Mouse (Mus musculus): ENCODE data around the gene Mapk10. TPM values are rescaled to one million over a fixed set of nuclear protein-coding genes. Genes with fewer than 3 reads are reported as not detected.

The Mapk10 gene
- polyA plus RNA-seq, 1 experiment = 0.07 TPM

DNA sequence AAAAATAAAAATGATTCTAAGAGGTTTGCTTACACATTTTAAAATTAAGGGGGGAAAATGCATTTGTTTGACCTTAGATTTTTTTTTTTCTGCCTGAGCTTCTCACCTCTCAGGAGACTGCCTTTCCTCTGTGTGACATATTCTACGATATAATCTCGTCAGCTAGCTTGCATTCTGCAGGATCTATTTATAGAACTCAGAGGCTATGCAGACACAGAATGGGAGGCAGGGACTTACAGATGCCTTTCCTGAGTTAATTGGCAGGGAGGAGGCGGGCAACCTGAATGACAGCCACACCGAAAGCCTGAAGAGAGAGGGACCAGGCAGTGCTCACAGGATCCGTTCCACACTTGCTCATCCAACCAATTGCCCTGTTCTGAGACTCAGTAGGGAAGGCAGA lies 34.1 kb downstream of the Mapk10 start:
- no peaks in the 10 kb centered on the region for H3K27me3 ChIP-seq (ENCODE audit: control insufficient read depth, insufficient read depth, insufficient read length)
- H3K4me3 ChIP-seq (ENCODE audit: insufficient read depth, poor library complexity, severe bottlenecking) = no peak overlapping the region
- no peaks in the 10 kb centered on the region for H3K79me3 ChIP-seq (ENCODE audit: low read depth)
- TF ChIP-seq MYOD1 (IDR thresholded peaks at IDR 0.05; ENCODE audit: control insufficient read depth, insufficient read length, low read depth) (no peak), MYOG (IDR thresholded peaks at IDR 0.05; ENCODE audit: control insufficient read depth, extremely low read depth, insufficient read length) (no peak), MAX (IDR thresholded peaks at IDR 0.05) (no peak), USF1 (IDR thresholded peaks at IDR 0.05; ENCODE audit: low read depth) (no peak), CTCF (IDR thresholded peaks at IDR 0.05; ENCODE audit: control insufficient read depth, insufficient read depth, insufficient read length) (no peak)
- no peaks in the 10 kb centered on the region for H3K79me2 ChIP-seq (ENCODE audit: control insufficient read depth, insufficient read depth)
- H3K36me3 ChIP-seq (ENCODE audit: control insufficient read depth, insufficient read depth) = no peaks in the 10 kb centered on the region
- no peak overlapping the region for H3ac ChIP-seq (ENCODE audit: control insufficient read depth, insufficient read length, low read depth)

DNA sequence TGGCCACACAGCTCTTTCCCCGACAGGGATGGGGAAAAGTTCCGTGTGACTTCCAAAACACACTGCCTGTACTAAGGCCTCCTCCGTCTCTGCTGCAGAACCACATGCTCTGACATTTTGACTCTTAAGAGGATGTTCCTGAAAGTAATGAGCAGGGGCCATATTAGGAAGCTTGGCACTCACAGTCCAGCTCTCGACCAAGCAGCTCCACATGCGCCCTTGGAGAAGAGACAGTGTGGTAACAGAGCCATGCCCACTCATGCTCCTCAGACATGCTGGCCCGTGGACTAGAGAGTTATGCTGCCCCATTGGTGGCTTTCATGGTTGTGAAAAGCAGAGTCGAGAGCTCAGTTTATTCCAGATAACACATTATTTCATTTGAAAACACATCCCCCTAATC lies 35.1 kb downstream of the Mapk10 start:
- no peak overlapping the region for H3ac ChIP-seq (ENCODE audit: control insufficient read depth, insufficient read length, low read depth)
- no peaks in the 10 kb centered on the region for H3K36me3 ChIP-seq (ENCODE audit: control insufficient read depth, insufficient read depth)
- H3K79me3 ChIP-seq (ENCODE audit: low read depth) = no peaks in the 10 kb centered on the region
- TF ChIP-seq CEBPB (IDR thresholded peaks at IDR 0.05; ENCODE audit: low read depth) = no peak
- no peak for TF ChIP-seq MAX (IDR thresholded peaks at IDR 0.05)
- no peak for TF ChIP-seq MYOG (IDR thresholded peaks at IDR 0.05; ENCODE audit: control insufficient read depth, extremely low read depth, insufficient read length)
- TF ChIP-seq CTCF (IDR thresholded peaks at IDR 0.05; ENCODE audit: control insufficient read depth, insufficient read depth, insufficient read length) = no peak
- TF ChIP-seq USF1 (IDR thresholded peaks at IDR 0.05; ENCODE audit: low read depth) = no peak
- TF ChIP-seq MYOD1 (IDR thresholded peaks at IDR 0.05; ENCODE audit: control insufficient read depth, insufficient read length, low read depth) = no peak
- TF ChIP-seq FOSL1 (IDR thresholded peaks at IDR 0.05; ENCODE audit: insufficient read depth, low read length, poor library complexity, severe bottlenecking) = no peak
- no peak overlapping the region for H3K4me3 ChIP-seq (ENCODE audit: insufficient read depth, poor library complexity, severe bottlenecking)
- H3K79me2 ChIP-seq (ENCODE audit: control insufficient read depth, insufficient read depth) = no peaks in the 10 kb centered on the region
- H3K27me3 ChIP-seq (ENCODE audit: control insufficient read depth, insufficient read depth, insufficient read length) = no peaks in the 10 kb centered on the region

DNA sequence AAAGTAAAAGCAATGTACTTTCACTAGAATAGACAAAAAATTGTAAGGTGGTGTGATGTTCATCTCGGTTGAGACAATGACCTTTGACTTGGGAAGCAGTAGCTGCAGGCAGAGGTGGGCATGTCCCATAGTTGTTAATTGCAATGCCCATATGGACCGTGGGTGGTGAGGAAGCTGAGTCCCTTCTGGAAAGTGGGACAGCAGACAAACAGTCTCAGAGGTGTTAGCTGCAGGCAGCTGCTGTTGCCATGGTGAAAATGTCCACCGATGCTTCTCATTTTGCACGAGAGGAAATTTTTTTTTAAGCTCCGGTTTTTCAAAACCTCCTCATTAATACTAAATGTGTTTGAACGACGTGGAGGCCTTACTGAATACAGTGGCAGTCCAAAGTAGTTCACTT lies 36.5 kb downstream of the Mapk10 start:
- H3K27me3 ChIP-seq (ENCODE audit: control insufficient read depth, insufficient read depth, insufficient read length) = no peaks in the 10 kb centered on the region
- no peak for TF ChIP-seq MYOD1 (IDR thresholded peaks at IDR 0.05; ENCODE audit: control insufficient read depth, insufficient read length, low read depth)
- no peak for TF ChIP-seq CTCF (IDR thresholded peaks at IDR 0.05; ENCODE audit: control insufficient read depth, insufficient read depth, insufficient read length)
- no peak for TF ChIP-seq CEBPB (IDR thresholded peaks at IDR 0.05; ENCODE audit: low read depth)
- no peak for TF ChIP-seq USF1 (IDR thresholded peaks at IDR 0.05; ENCODE audit: low read depth)
- no peak for TF ChIP-seq MYOG (IDR thresholded peaks at IDR 0.05; ENCODE audit: control insufficient read depth, extremely low read depth, insufficient read length)
- no peak for TF ChIP-seq FOSL1 (IDR thresholded peaks at IDR 0.05; ENCODE audit: insufficient read depth, low read length, poor library complexity, severe bottlenecking)
- no peak for TF ChIP-seq MAX (IDR thresholded peaks at IDR 0.05)
- H3K79me3 ChIP-seq (ENCODE audit: low read depth) = no peaks in the 10 kb centered on the region
- no peak overlapping the region for H3K4me3 ChIP-seq (ENCODE audit: insufficient read depth, poor library complexity, severe bottlenecking)
- H3K79me2 ChIP-seq (ENCODE audit: control insufficient read depth, insufficient read depth) = no peaks in the 10 kb centered on the region
- H3ac ChIP-seq (ENCODE audit: control insufficient read depth, insufficient read length, low read depth) = no peak overlapping the region
- H3K36me3 ChIP-seq (ENCODE audit: control insufficient read depth, insufficient read depth) = no peaks in the 10 kb centered on the region

DNA sequence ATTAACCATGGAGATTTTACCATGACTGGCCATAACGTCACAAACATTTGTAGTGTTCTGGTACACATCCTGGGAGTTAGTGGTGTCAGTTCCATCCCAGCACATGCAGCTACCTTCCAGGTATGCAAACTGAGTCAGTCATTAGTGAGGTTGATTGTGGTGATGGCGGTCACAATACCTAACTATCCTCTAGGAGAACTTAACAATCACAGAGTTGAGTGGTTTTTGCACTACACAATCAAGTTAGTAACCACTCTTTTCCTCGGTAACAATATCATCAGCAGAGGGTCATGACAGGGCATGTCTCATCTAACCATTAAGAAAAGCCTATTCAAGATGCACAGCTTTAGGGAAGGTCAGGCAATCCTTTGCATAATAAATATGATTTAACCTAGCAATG lies 39.9 kb downstream of the Mapk10 start:
- no peak for TF ChIP-seq MAX (IDR thresholded peaks at IDR 0.05)
- no peak for TF ChIP-seq MYOG (IDR thresholded peaks at IDR 0.05; ENCODE audit: control insufficient read depth, extremely low read depth, insufficient read length)
- no peak for TF ChIP-seq USF1 (IDR thresholded peaks at IDR 0.05; ENCODE audit: low read depth)
- Histone ChIP-seq H3K79me2 (ENCODE audit: control insufficient read depth, insufficient read depth) (no peaks in the 10 kb centered on the region), H3K27me3 (ENCODE audit: control insufficient read depth, insufficient read depth, insufficient read length) (no peaks in the 10 kb centered on the region), H3K79me3 (ENCODE audit: low read depth) (no peaks in the 10 kb centered on the region), H3K4me3 (ENCODE audit: insufficient read depth, poor library complexity, severe bottlenecking) (no peak overlapping the region), H3K36me3 (ENCODE audit: control insufficient read depth, insufficient read depth) (no peaks in the 10 kb centered on the region), H3ac (ENCODE audit: control insufficient read depth, insufficient read length, low read depth) (no peak overlapping the region)

DNA sequence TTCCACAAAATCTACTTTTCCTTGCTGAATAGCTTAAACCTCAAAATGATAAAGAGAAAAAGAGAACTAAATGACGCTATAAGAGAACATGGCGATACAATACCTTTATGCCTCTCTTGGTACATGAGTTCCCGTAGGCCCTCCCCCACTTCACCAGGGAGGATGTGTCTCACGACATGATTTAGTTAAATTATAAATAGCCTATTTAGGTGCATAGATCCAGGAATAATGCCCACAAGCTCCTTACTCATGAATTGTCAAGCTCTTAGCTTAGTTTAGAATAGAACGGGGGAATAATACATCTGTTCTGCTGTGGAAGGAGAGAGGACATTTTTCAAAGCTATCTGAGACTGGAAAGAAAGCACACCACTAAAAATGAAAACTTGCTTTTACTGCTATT lies 43.8 kb downstream of the Mapk10 start:
- Histone ChIP-seq H3K27me3 (ENCODE audit: control insufficient read depth, insufficient read depth, insufficient read length) (no peaks in the 10 kb centered on the region), H3K79me3 (ENCODE audit: low read depth) (no peaks in the 10 kb centered on the region), H3K79me2 (ENCODE audit: control insufficient read depth, insufficient read depth) (no peaks in the 10 kb centered on the region), H3K4me3 (ENCODE audit: insufficient read depth, poor library complexity, severe bottlenecking) (no peak overlapping the region), H3K36me3 (ENCODE audit: control insufficient read depth, insufficient read depth) (no peaks in the 10 kb centered on the region), H3ac (ENCODE audit: control insufficient read depth, insufficient read length, low read depth) (no peak overlapping the region)
- TF ChIP-seq CEBPB (IDR thresholded peaks at IDR 0.05; ENCODE audit: low read depth) (no peak), USF1 (IDR thresholded peaks at IDR 0.05; ENCODE audit: low read depth) (no peak), MYOD1 (IDR thresholded peaks at IDR 0.05; ENCODE audit: control insufficient read depth, insufficient read length, low read depth) (no peak), CTCF (IDR thresholded peaks at IDR 0.05; ENCODE audit: control insufficient read depth, insufficient read depth, insufficient read length) (no peak)

DNA sequence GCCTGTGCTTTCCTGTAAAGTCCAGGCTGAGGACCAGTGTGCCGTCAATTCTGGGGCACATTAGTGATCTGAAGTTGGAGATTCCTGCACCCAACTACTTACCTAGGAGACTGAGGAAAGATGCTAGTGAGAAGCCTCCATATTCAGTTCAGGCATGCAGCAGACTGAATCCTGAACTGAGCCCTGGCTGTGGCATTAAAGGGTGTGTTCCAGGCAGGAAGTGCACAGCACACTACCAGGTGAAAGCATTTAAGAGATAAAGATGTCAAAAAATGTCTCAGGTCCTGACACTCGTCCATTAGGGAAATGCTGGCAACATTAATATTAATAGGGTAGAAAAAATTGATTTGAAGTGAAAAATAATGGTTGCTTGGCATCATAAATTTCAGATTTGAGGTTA lies 44.4 kb downstream of the Mapk10 start:
- no peaks in the 10 kb centered on the region for H3K79me3 ChIP-seq (ENCODE audit: low read depth)
- H3K79me2 ChIP-seq (ENCODE audit: control insufficient read depth, insufficient read depth) = no peaks in the 10 kb centered on the region
- no peak for TF ChIP-seq MYOD1 (IDR thresholded peaks at IDR 0.05; ENCODE audit: control insufficient read depth, insufficient read length, low read depth)
- no peak for TF ChIP-seq CTCF (IDR thresholded peaks at IDR 0.05; ENCODE audit: control insufficient read depth, insufficient read depth, insufficient read length)
- TF ChIP-seq CEBPB (IDR thresholded peaks at IDR 0.05; ENCODE audit: low read depth) = no peak
- no peak for TF ChIP-seq USF1 (IDR thresholded peaks at IDR 0.05; ENCODE audit: low read depth)
- TF ChIP-seq MYOG (IDR thresholded peaks at IDR 0.05; ENCODE audit: control insufficient read depth, extremely low read depth, insufficient read length) = no peak
- TF ChIP-seq MAX (IDR thresholded peaks at IDR 0.05) = no peak
- no peak for TF ChIP-seq FOSL1 (IDR thresholded peaks at IDR 0.05; ENCODE audit: insufficient read depth, low read length, poor library complexity, severe bottlenecking)
- no peak overlapping the region for H3ac ChIP-seq (ENCODE audit: control insufficient read depth, insufficient read length, low read depth)
- H3K27me3 ChIP-seq (ENCODE audit: control insufficient read depth, insufficient read depth, insufficient read length) = no peaks in the 10 kb centered on the region
- no peaks in the 10 kb centered on the region for H3K36me3 ChIP-seq (ENCODE audit: control insufficient read depth, insufficient read depth)
- no peak overlapping the region for H3K4me3 ChIP-seq (ENCODE audit: insufficient read depth, poor library complexity, severe bottlenecking)
